Mouse (Mus musculus): ENCODE data around the gene Zfp385c.

- TF ChIP-seq POLR2A (IDR thresholded peaks at IDR 0.05; ENCODE audit: control insufficient read depth, extremely low read depth, insufficient read depth, low read length, poor library complexity) (no peak), CTCF (IDR thresholded peaks at IDR 0.05; ENCODE audit: borderline replicate concordance, control insufficient read depth, extremely low read depth, insufficient read depth, low read length, poor library complexity) (no peak)
Measured at GRCm38 (mm10) chr11:100585148-100585547, 107.1 kb downstream of the Zfp385c start.
